Mouse (Mus musculus): ENCODE measurements around the gene Cct3.

DNA sequence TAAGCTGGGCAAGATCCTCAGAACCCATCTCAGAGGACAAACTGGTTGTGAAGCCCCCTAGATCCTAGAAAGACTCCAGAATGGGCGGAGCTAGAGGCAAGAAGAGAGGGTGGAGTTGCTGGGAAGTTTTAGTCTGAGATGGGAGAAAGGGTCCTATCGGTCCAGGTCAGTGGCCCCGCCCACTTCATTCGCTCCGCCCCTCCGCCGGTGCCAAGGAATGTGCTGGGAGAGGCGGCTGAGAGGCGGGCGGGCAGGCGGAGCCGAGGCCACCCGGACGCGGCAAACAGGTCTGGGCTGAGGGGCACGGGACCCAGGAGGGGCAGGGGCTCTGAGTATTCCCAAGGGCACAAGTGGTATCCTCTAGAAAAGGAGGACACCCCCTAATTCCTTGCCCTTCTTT lies 67.4 kb downstream of the Cct3 start, which contains the start of gene Paqr6:
- no peak for TF ChIP-seq CTCF (IDR thresholded peaks at IDR 0.05; ENCODE audit: control insufficient read depth, insufficient read depth, low read length)
- TF ChIP-seq POLR2A (IDR thresholded peaks at IDR 0.05; ENCODE audit: borderline replicate concordance, control insufficient read depth, low read depth, low read length): no peak

Measured in bone marrow, adult 2 months (tissue).